Mouse (Mus musculus): Measurements from ENCODE around the gene Olfr933.

Gene Olfr933

GRCm38 (mm10) chr9:38972013-38972412, at the start of gene Olfr933:
Gene Olfr933, plus strand, starts transcription at chr9:38972313.
- DNase-seq (ENCODE audit: low spot score in 2 of 2) = no peak

GRCm38 (mm10) chr9:38929509-38929908, 42.6 kb upstream of the Olfr933 start, which contains the start of gene Olfr930:
Gene Olfr930, plus strand, starts transcription at chr9:38929809.
- DNase-seq (ENCODE audit: low spot score in 2 of 2) = no peak

GRCm38 (mm10) chr9:38953401-38954123, 18.6 kb upstream of the Olfr933 start:
- DNase-seq (ENCODE audit: low spot score in 2 of 2) = peak; percentile 29 to 49

GRCm38 (mm10) chr9:38954124-38954416, 18.0 kb upstream of the Olfr933 start:
- no peak for DNase-seq (ENCODE audit: low spot score in 2 of 2)

- no peak for DNase-seq (ENCODE audit: low spot score in 2 of 2)
These were observed 16.1 kb downstream of the Olfr933 start, which contains the start of gene Olfr934 for GRCm38 (mm10) chr9:38988215-38988614. Gene Olfr934, minus strand, starts transcription at chr9:38988315.

- no peak for DNase-seq (ENCODE audit: low spot score in 2 of 2)
These were observed 27.5 kb downstream of the Olfr933 start, which contains the start of gene Olfr935 for GRCm38 (mm10) chr9:38999583-38999982. Gene Olfr935, minus strand, starts transcription at chr9:38999683.

GRCm38 (mm10) chr9:39023277-39023676, 51.2 kb downstream of the Olfr933 start, which contains the start of gene Olfr146:
Gene Olfr146, minus strand, starts transcription at chr9:39023377.
- DNase-seq (ENCODE audit: low spot score in 2 of 2) = no peak

Data from right cerebral cortex, adult 2 months (tissue).